Mouse (Mus musculus): ENCODE data around the gene Dynlt1b.
"Not testable (repeated sequence)": the region's sequence is repeated elsewhere in the genome, so short reads cannot be mapped to it uniquely, and the experiment has no call there.

DNA sequence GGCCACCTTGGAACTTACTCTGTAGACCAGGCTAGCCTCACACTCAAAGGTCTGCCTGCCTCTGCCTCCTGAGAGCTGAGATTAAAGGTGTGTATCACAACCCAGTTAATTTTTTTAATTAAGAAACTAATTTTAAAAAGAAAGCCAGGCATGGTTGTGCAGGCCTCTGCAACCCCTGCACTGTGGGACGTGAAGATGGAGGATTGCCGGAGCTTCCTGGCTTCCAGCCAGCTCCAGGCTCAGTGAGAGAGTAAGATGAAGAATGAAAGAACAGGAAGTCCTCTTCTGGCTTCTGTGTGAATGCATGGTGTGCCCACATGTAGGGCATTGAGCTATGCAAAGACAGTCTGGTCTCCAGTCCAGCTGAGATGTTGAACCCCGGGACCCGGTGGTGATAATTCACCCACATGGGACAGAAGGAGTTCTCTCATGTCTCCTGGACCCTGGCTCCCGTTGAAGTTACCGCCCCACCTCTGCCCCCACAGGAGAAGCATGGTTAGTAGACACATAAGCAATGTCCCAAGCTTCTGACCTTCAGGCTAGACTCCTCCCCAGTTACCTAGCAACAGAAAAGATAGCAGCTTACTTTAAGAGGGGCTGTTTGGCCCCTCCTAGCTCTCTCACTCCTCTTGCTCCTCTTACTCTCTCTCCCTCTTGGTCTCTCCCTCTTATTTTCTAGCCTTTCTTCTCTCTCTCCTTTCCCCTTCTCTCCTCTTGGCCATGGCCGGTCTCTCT, 51.1 kb downstream of the Dynlt1b start:
- not testable (repeated sequence) for TF ChIP-seq CTCF, POLR2A (IDR thresholded peaks at IDR 0.05; ENCODE audit: insufficient read depth, low read depth, low read length)
